Mouse (Mus musculus) forebrain, embryonic 11.5 days (tissue): ENCODE measurements around the gene Svip. TPM values are rescaled to one million over a fixed set of nuclear protein-coding genes. Genes with fewer than 3 reads are reported as not detected.

ENCODE experiments used
- ATAC-seq: fragments of 200-750 bp; cut with Nextera tagmentation; replicated peaks from 2 replicates; pipeline ENCODE4 v1.8.0; 2017; ENCODE audit warnings: moderate TSS enrichment; ENCODE audit not compliant: low FRiP score
- DNase-seq: peaks from one replicate; pipeline ENCODE4 v3.0.0-alpha.2; 2017; ENCODE audit warnings: low spot score
- H3K27ac ChIP-seq: fragments of 300-500 bp; sonication (generic); 2 replicates; pipeline ENCODE4 v1.5.1; 2014; ENCODE audit warnings: low read depth, low read length
- H3K27me3 ChIP-seq: fragments of 300-500 bp; sonication (generic); 2 replicates; pipeline ENCODE4 v1.6.1; 2014; ENCODE audit warnings: mild to moderate bottlenecking, low read length, mixed read lengths; ENCODE audit not compliant: control insufficient read depth, insufficient read depth
- H3K36me3 ChIP-seq: fragments of 300-500 bp; sonication (generic); 2 replicates; pipeline ENCODE4 v1.6.1; 2014; ENCODE audit warnings: mild to moderate bottlenecking, low read length, moderate library complexity, mixed read lengths; ENCODE audit not compliant: control insufficient read depth, insufficient read depth
- H3K4me1 ChIP-seq: fragments of 300-500 bp; sonication (generic); replicated peaks from 2 replicates; pipeline ENCODE4 v1.6.1; 2014; ENCODE audit warnings: low read length, mixed read lengths; ENCODE audit not compliant: control insufficient read depth, insufficient read depth
- H3K4me2 ChIP-seq: fragments of 300-500 bp; sonication (generic); 2 replicates; pipeline ENCODE4 v1.6.1; 2014; ENCODE audit warnings: low read depth, mild to moderate bottlenecking, low read length, moderate library complexity, mixed read lengths; ENCODE audit not compliant: severe bottlenecking
- H3K4me3 ChIP-seq: fragments of 300-500 bp; sonication (generic); 2 replicates; pipeline ENCODE4 v1.5.1; 2014; ENCODE audit warnings: low read depth, low read length
- H3K9ac ChIP-seq: fragments of 300-500 bp; sonication (generic); 2 replicates; pipeline ENCODE4 v1.6.1; 2014; ENCODE audit warnings: low read length
- H3K9me3 ChIP-seq: fragments of 300-500 bp; sonication (generic); 2 replicates; pipeline ENCODE4 v1.6.1; 2016; ENCODE audit warnings: low read length, mixed read lengths; ENCODE audit not compliant: control insufficient read depth
- WGBS: fragments of 180-500 bp; shearing (Covaris S2); extraction: QIAGEN DNeasy Blood & Tissue Kit; methylation state at CpG from one replicate; pipeline ENCODE4 v1.1.7; 2014; 5-methylcytosine and 5-hydroxymethylcytosine counted together
- polyA plus RNA-seq: library from polyadenylated mRNA; unstranded; fragments of >200 nt; fragmentation: Nextera tagmentation; extraction: Ambion mirVana; gene quantifications from 2 replicates; pipeline ENCODE4 v1.2.1, GENCODE M21; 2014

The Svip gene
- polyA plus RNA-seq = 16.3 and 16.7 TPM in 2 replicates

- under 1% methylated on average over 45 of the region's 47 CpGs for WGBS
- Histone ChIP-seq H3K9me3 (no peaks in the 10 kb centered on the region), H3K4me3 (peak within 1 kb of the TSS; percentile 59), H3K4me1 (no peaks in the 10 kb centered on the region), H3K9ac (peak within 1 kb of the TSS; percentile 62), H3K27me3 (no peaks in the 10 kb centered on the region), H3K4me2 (peak within 1 kb of the TSS; percentile 56), H3K36me3 (no peaks in the 10 kb centered on the region), H3K27ac (0 out of 2 replicates have a peak within 1 kb of the TSS, but pooled peaks have one; percentile 37)
- peak; percentile 96 for ATAC-seq
- DNase-seq = peak; percentile 96
Observed at GRCm38 (mm10) chr7:52005511-52006295, at the start of gene Svip. Gene Svip, minus strand, starts transcription at chr7:52006018.

GRCm38 (mm10) chr7:52037600-52038582 is 32.1 kb upstream of the Svip start:
- Histone ChIP-seq H3K4me2 (no peak overlapping the region), H3K36me3 (no peaks in the 10 kb centered on the region), H3K27ac (no peak overlapping the region), H3K4me3 (no peak overlapping the region), H3K9me3 (no peaks in the 10 kb centered on the region), H3K4me1 (no peaks in the 10 kb centered on the region), H3K27me3 (no peaks in the 10 kb centered on the region), H3K9ac (no peak overlapping the region)
- DNase-seq = no peak
- 48% methylated on average over 8 of the region's 8 CpGs for WGBS
- ATAC-seq = peak; percentile 44; the same call in 1 of the 2 replicates

GRCm38 (mm10) chr7:52024050-52024626 is 18.3 kb upstream of the Svip start:
- Histone ChIP-seq H3K36me3 (no peaks in the 10 kb centered on the region), H3K4me2 (no peak overlapping the region), H3K27me3 (no peaks in the 10 kb centered on the region), H3K27ac (no peak overlapping the region), H3K4me1 (no peaks in the 10 kb centered on the region), H3K4me3 (no peak overlapping the region), H3K9me3 (no peaks in the 10 kb centered on the region), H3K9ac (no peak overlapping the region)
- WGBS = 89% methylated on average over 5 of the region's 5 CpGs
- ATAC-seq (no peak), DNase-seq (no peak)

GRCm38 (mm10) chr7:52022039-52022438 is 16.2 kb upstream of the Svip start:
- Histone ChIP-seq H3K9ac (no peak overlapping the region), H3K4me1 (no peaks in the 10 kb centered on the region), H3K27ac (no peak overlapping the region), H3K4me2 (no peak overlapping the region), H3K27me3 (no peaks in the 10 kb centered on the region), H3K4me3 (no peak overlapping the region), H3K36me3 (no peaks in the 10 kb centered on the region), H3K9me3 (no peaks in the 10 kb centered on the region)
- DNase-seq (no peak), ATAC-seq (no peak)
- WGBS = 83% methylated on average over 4 of the region's 4 CpGs

GRCm38 (mm10) chr7:52015628-52016027 is 9.8 kb upstream of the Svip start, which contains the start of gene 1700015G11Rik:
Gene 1700015G11Rik, minus strand, starts transcription at chr7:52015728.
- no peak within 1 kb of the TSS for H3K9ac ChIP-seq
- H3K4me2 ChIP-seq = no peak within 1 kb of the TSS
- no peak within 1 kb of the TSS for H3K4me3 ChIP-seq
- H3K27me3 ChIP-seq = no peaks in the 10 kb centered on the region
- H3K4me1 ChIP-seq = no peaks in the 10 kb centered on the region
- no peak for ATAC-seq
- no peak for DNase-seq
- no peaks in the 10 kb centered on the region for H3K36me3 ChIP-seq
- 86% methylated on average over 3 of the region's 3 CpGs for WGBS
- H3K9me3 ChIP-seq = no peaks in the 10 kb centered on the region
- no peak within 1 kb of the TSS for H3K27ac ChIP-seq

- H3K4me2 ChIP-seq = no peak overlapping the region
- ATAC-seq = no peak
- no peak overlapping the region for H3K4me3 ChIP-seq
- no peaks in the 10 kb centered on the region for H3K4me1 ChIP-seq
- H3K9ac ChIP-seq = no peak overlapping the region
- H3K9me3 ChIP-seq = no peaks in the 10 kb centered on the region
- no peaks in the 10 kb centered on the region for H3K27me3 ChIP-seq
- 87% methylated on average over 1 of the region's 1 CpGs for WGBS
- no peak overlapping the region for H3K27ac ChIP-seq
- no peak for DNase-seq
- no peaks in the 10 kb centered on the region for H3K36me3 ChIP-seq
Observed at GRCm38 (mm10) chr7:52015180-52015579, 9.4 kb upstream of the Svip start.

- ATAC-seq (no peak), DNase-seq (no peak)
- H3K9me3 ChIP-seq = no peaks in the 10 kb centered on the region
- no peaks in the 10 kb centered on the region for H3K4me1 ChIP-seq
- H3K4me2 ChIP-seq = no peak overlapping the region
- no peaks in the 10 kb centered on the region for H3K27me3 ChIP-seq
- no peak overlapping the region for H3K27ac ChIP-seq
- no peak overlapping the region for H3K9ac ChIP-seq
- 82% methylated on average over 7 of the region's 7 CpGs for WGBS
- H3K4me3 ChIP-seq = no peak overlapping the region
- no peaks in the 10 kb centered on the region for H3K36me3 ChIP-seq
Observed at GRCm38 (mm10) chr7:52013457-52013856, 7.6 kb upstream of the Svip start.

- no peak for DNase-seq
- no peak overlapping the region for H3K27ac ChIP-seq
- no peaks in the 10 kb centered on the region for H3K27me3 ChIP-seq
- H3K36me3 ChIP-seq = no peaks in the 10 kb centered on the region
- WGBS = 92% methylated on average over 2 of the region's 2 CpGs
- H3K4me1 ChIP-seq = no peaks in the 10 kb centered on the region
- no peak overlapping the region for H3K4me3 ChIP-seq
- H3K9ac ChIP-seq = no peak overlapping the region
- no peak for ATAC-seq
- H3K4me2 ChIP-seq = no peak overlapping the region
- no peaks in the 10 kb centered on the region for H3K9me3 ChIP-seq
Observed at GRCm38 (mm10) chr7:52007138-52007537, 1.3 kb upstream of the Svip start.
